Mouse (Mus musculus) neural tube, embryonic 13.5 days (tissue): Measurements from ENCODE around the gene Ptpru. TPM values are rescaled to one million over a fixed set of nuclear protein-coding genes. Genes with fewer than 3 reads are reported as not detected.

Experiments used
- ATAC-seq: fragments of 200-750 bp; cut with Nextera tagmentation; 2 replicates; pipeline ENCODE4 v1.8.0; 2017; ENCODE audit warnings: low read depth, mild to moderate bottlenecking, moderate TSS enrichment, moderate library complexity
- H3K27ac ChIP-seq: fragments of 300-500 bp; sonication (generic); replicated peaks from 2 replicates; pipeline ENCODE4 v1.5.1; 2015; ENCODE audit warnings: moderate library complexity, mild to moderate bottlenecking, inconsistent platforms
- H3K27me3 ChIP-seq: fragments of 300-500 bp; sonication (generic); 2 replicates; pipeline ENCODE4 v1.6.1; 2015; ENCODE audit warnings: mild to moderate bottlenecking, inconsistent platforms
- H3K36me3 ChIP-seq: fragments of 300-500 bp; sonication (generic); 2 replicates; pipeline ENCODE4 v1.6.1; 2015; ENCODE audit warnings: mild to moderate bottlenecking, inconsistent platforms
- H3K4me1 ChIP-seq: fragments of 300-500 bp; sonication (generic); replicated peaks from 2 replicates; pipeline ENCODE4 v1.6.1; 2015; ENCODE audit warnings: inconsistent platforms
- H3K4me2 ChIP-seq: fragments of 300-500 bp; sonication (generic); 2 replicates; pipeline ENCODE4 v1.6.1; 2015; ENCODE audit warnings: inconsistent platforms, mild to moderate bottlenecking, moderate library complexity
- H3K4me3 ChIP-seq: fragments of 300-500 bp; sonication (generic); 2 replicates; pipeline ENCODE4 v1.5.1; 2015; ENCODE audit warnings: mild to moderate bottlenecking, inconsistent platforms
- H3K9ac ChIP-seq: fragments of 300-500 bp; sonication (generic); 2 replicates; pipeline ENCODE4 v1.6.1; 2015; ENCODE audit warnings: moderate library complexity, mild to moderate bottlenecking, inconsistent platforms
- H3K9me3 ChIP-seq: fragments of 300-500 bp; sonication (generic); 2 replicates; pipeline ENCODE4 v1.6.1; 2016; ENCODE audit warnings: inconsistent platforms
- WGBS: fragments of 180-500 bp; shearing (Covaris S2); methylation state at CpG from one replicate; pipeline ENCODE4 v1.1.7; 2015; 5-methylcytosine and 5-hydroxymethylcytosine counted together
- polyA plus RNA-seq: library from polyadenylated mRNA; unstranded; fragments of >200 nt; fragmentation: Nextera tagmentation; extraction: Ambion mirVana; gene quantifications from 2 replicates; pipeline ENCODE4 v1.2.1, GENCODE M21; 2015

Gene Ptpru
- polyA plus RNA-seq, 1 experiment from 2014 or later: 9.9 TPM

DNA sequence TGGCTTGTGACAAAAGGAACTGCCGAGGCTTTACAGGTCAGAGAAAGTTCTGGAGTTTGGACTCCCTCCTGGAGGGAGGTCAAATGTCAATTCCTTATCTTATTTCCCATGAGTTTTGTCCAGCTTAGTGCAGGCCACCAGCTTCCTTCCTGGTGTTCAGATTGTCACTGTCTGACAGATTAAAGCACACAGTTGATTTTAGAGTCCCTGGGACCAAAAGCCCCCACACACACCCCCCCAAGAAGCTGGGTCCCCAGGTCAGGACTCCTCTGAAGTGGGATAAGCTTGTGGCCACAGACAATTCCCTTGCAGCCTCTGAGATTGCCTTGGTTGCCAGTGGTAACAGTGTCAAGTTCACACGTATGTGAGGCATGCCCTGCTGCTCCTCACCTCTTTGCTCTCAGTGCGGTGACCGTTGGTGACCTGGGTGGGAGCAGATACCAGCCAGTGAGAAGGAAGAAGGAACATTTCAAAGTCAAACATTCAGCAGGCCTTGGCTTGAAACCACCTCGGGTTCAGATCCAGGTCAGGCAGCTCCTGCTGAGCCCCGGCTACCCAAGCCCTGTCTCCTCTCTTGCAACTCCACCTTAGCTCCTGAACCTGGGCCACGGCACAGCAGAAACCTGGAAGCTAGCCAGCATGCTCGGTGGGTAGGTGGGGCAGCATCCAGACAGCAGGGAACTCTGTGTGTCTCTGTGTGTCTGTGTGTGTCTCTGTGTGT lies 115.8 kb downstream of the Ptpru start:
- Histone ChIP-seq H3K36me3 (no peaks in the 10 kb centered on the region), H3K9me3 (no peaks in the 10 kb centered on the region), H3K4me2 (no peak overlapping the region), H3K9ac (no peak overlapping the region), H3K4me3 (no peak overlapping the region), H3K4me1 (peaks cover 9% of the 10 kb centered on the region), H3K27me3 (no peaks in the 10 kb centered on the region), H3K27ac (no peak overlapping the region)
- ATAC-seq: no peak
- WGBS: 35% methylated on average over 8 of the region's 8 CpGs

- Histone ChIP-seq H3K4me3 (no peak overlapping the region), H3K27ac (no peak overlapping the region), H3K27me3 (no peaks in the 10 kb centered on the region), H3K36me3 (no peaks in the 10 kb centered on the region), H3K9me3 (no peaks in the 10 kb centered on the region), H3K4me1 (peaks cover 9% of the 10 kb centered on the region), H3K9ac (no peak overlapping the region), H3K4me2 (no peak overlapping the region)
- no peak for ATAC-seq
- 83% methylated on average over 5 of the region's 5 CpGs for WGBS
Measured at GRCm38 (mm10) chr4:131719151-131719550, 118.9 kb downstream of the Ptpru start.

Other genes with a start within 250 kb of the Ptpru start
- gene Mecr, start 5.2 kb upstream of the Ptpru start, polyA plus RNA-seq: 35.6 and 36.1 TPM in 2 replicates
- 109 and 135 TPM in 2 replicates for gene Srsf4, start 35.3 kb upstream of the Ptpru start, polyA plus RNA-seq
- gene Tmem200b, start 83.5 kb upstream of the Ptpru start, polyA plus RNA-seq: 0.14 and 0.29 TPM in 2 replicates
- 0.20 TPM in 1 of 2 replicates, not detected in the other for gene Gm10300, start 236.4 kb upstream of the Ptpru start, polyA plus RNA-seq
- gene Epb41, start 237.0 kb upstream of the Ptpru start, polyA plus RNA-seq: 95.5 and 113 TPM in 2 replicates